Mouse (Mus musculus): ENCODE measurements around the gene Wrap53. TPM values are rescaled to one million over a fixed set of nuclear protein-coding genes. Genes with fewer than 3 reads are reported as not detected.

Gene Wrap53
- total RNA-seq, 4 experiments from 2014 or later = 4.6 to 6.7 (median 5.6) TPM

- no peak for DNase-seq (ENCODE audit: low spot score)
Observed at GRCm38 (mm10) chr11:69601768-69602167, 21.7 kb upstream of the Wrap53 start.

- peak; percentile 47 for DNase-seq (ENCODE audit: low spot score)
Observed at GRCm38 (mm10) chr11:69600098-69600497, 20.0 kb upstream of the Wrap53 start.

GRCm38 (mm10) chr11:69599436-69599835 lies 19.4 kb upstream of the Wrap53 start:
- DNase-seq (ENCODE audit: low spot score) = no peak

- DNase-seq (ENCODE audit: low spot score) = no peak
Observed at GRCm38 (mm10) chr11:69594853-69595252, 14.8 kb upstream of the Wrap53 start.

GRCm38 (mm10) chr11:69592799-69593198 lies 12.7 kb upstream of the Wrap53 start:
- no peak for DNase-seq (ENCODE audit: low spot score)

GRCm38 (mm10) chr11:69591899-69592637 lies 12.0 kb upstream of the Wrap53 start:
- no peak for DNase-seq (ENCODE audit: low spot score)

- no peak for DNase-seq (ENCODE audit: low spot score)
Observed at GRCm38 (mm10) chr11:69591424-69591823, 11.4 kb upstream of the Wrap53 start.

GRCm38 (mm10) chr11:69590622-69591021 lies 10.6 kb upstream of the Wrap53 start:
- DNase-seq (ENCODE audit: low spot score) = no peak

GRCm38 (mm10) chr11:69589207-69589834 lies 9.3 kb upstream of the Wrap53 start:
- DNase-seq (ENCODE audit: low spot score) = no peak

- DNase-seq (ENCODE audit: low spot score) = no peak
Observed at GRCm38 (mm10) chr11:69585718-69586325, 5.8 kb upstream of the Wrap53 start.

- no peak for DNase-seq (ENCODE audit: low spot score)
Observed at GRCm38 (mm10) chr11:69584937-69585336, 4.9 kb upstream of the Wrap53 start.

GRCm38 (mm10) chr11:69584008-69584407 lies 4.0 kb upstream of the Wrap53 start:
- no peak for DNase-seq (ENCODE audit: low spot score)

- DNase-seq (ENCODE audit: low spot score) = no peak
Observed at GRCm38 (mm10) chr11:69582230-69582805, 2.3 kb upstream of the Wrap53 start.

- DNase-seq (ENCODE audit: low spot score) = no peak
Observed at GRCm38 (mm10) chr11:69581814-69582213, 1.8 kb upstream of the Wrap53 start.

GRCm38 (mm10) chr11:69581147-69581688 lies 1.2 kb upstream of the Wrap53 start:
- peak; percentile 95 for DNase-seq (ENCODE audit: low spot score)

- no peak for DNase-seq (ENCODE audit: low spot score)
Observed at GRCm38 (mm10) chr11:69580572-69581146, 604 bp upstream of the Wrap53 start.

GRCm38 (mm10) chr11:69579128-69580017 lies 682 bp downstream of the Wrap53 start:
- peak; percentile 97 for DNase-seq (ENCODE audit: low spot score)

GRCm38 (mm10) chr11:69578301-69578700 lies 1.8 kb downstream of the Wrap53 start:
- DNase-seq (ENCODE audit: low spot score) = no peak

- DNase-seq (ENCODE audit: low spot score) = no peak
Observed at GRCm38 (mm10) chr11:69576307-69576706, 3.7 kb downstream of the Wrap53 start.

GRCm38 (mm10) chr11:69575220-69575619 lies 4.8 kb downstream of the Wrap53 start:
- DNase-seq (ENCODE audit: low spot score) = no peak

GRCm38 (mm10) chr11:69565131-69565530 lies 14.9 kb downstream of the Wrap53 start:
- no peak for DNase-seq (ENCODE audit: low spot score)
